Mouse (Mus musculus): Measurements from ENCODE around the gene Tmtc3. TPM values are rescaled to one million over a fixed set of nuclear protein-coding genes. Genes with fewer than 3 reads are reported as not detected.

Gene Tmtc3
- 1 to 10 TPM; 1.8 to 1.9 TPM for total RNA-seq (2023)

GRCm38 (mm10) chr10:100487097-100487978, at the start of gene Tmtc3, which contains the start of gene Cep290:
Gene Tmtc3 (minus strand): TSS chr10:100487350.
Gene Cep290 (plus strand): TSS chr10:100487558.

Other genes with a start within 250 kb of the Tmtc3 start
- gene Gm4301, start 151.7 kb downstream of the Tmtc3 start, total RNA-seq (2023), result not detected
- gene Gm4302, start 146.5 kb downstream of the Tmtc3 start, total RNA-seq (2023), result not detected
- not detected for gene Gm4303, start 141.4 kb downstream of the Tmtc3 start, total RNA-seq (2023)
- gene Gm4305, start 136.3 kb downstream of the Tmtc3 start, total RNA-seq (2023), result not detected
- not detected for gene Gm4307, start 126.0 kb downstream of the Tmtc3 start, total RNA-seq (2023)
- not detected for gene Gm4312, start 104.8 kb downstream of the Tmtc3 start, total RNA-seq (2023)
- gene Cep290, start 208 bp upstream of the Tmtc3 start, total RNA-seq (2023), result 1 to 10 TPM; 2.2 to 3.6 TPM
- 1 to 10 TPM; 6.8 to 6.9 TPM for gene 4930430F08Rik, start 103.1 kb upstream of the Tmtc3 start, total RNA-seq (2023)
- gene 1700017N19Rik, start 103.1 kb upstream of the Tmtc3 start, total RNA-seq (2023), result not detected

Data from T-cell, adult 66 days (primary cell).